Mouse (Mus musculus) bone marrow macrophage, adult 2 months (primary cell): ENCODE data around the gene Sipa1l3.

ENCODE experiments used
- CTCF ChIP-seq: IDR thresholded peaks from 2 replicates; pipeline ENCODE4 v1.5.1; 2012; ENCODE audit warnings: low read depth, mild to moderate bottlenecking, low read length, moderate library complexity
- POLR2A ChIP-seq: IDR thresholded peaks from 2 replicates; pipeline ENCODE4 v1.6.1; 2012; ENCODE audit warnings: mild to moderate bottlenecking, low read depth, low read length, borderline replicate concordance

GRCm38 (mm10) chr7:29550691-29551090, 32.2 kb upstream of the Sipa1l3 start:
- TF ChIP-seq CTCF = no peak
- no peak for TF ChIP-seq POLR2A
